Mouse (Mus musculus) limb, embryonic 15.5 days (tissue): ENCODE measurements at regions not wholly inside any gene's neighbourhood (a gene's known extent, or its start where the extent isn't known, plus 50 kb on each side); places are given as distances from the start of the nearest gene placed in this dataset.

Source experiments
- ATAC-seq: fragments of 200-750 bp; cut with Nextera tagmentation; 2 replicates; pipeline ENCODE4 v1.8.0; 2017; ENCODE audit warnings: low read depth, moderate TSS enrichment; ENCODE audit not compliant: insufficient number of reproducible peaks, low FRiP score, low TSS enrichment
- H3K27ac ChIP-seq: fragments of 300-500 bp; sonication (generic); 2 replicates; pipeline ENCODE4 v1.5.1; 2015; ENCODE audit warnings: moderate library complexity, mild to moderate bottlenecking, inconsistent platforms
- H3K27me3 ChIP-seq: fragments of 300-500 bp; sonication (generic); 2 replicates; pipeline ENCODE4 v1.6.1; 2015; ENCODE audit warnings: inconsistent platforms
- H3K36me3 ChIP-seq: fragments of 300-500 bp; sonication (generic); 2 replicates; pipeline ENCODE4 v1.6.1; 2015; ENCODE audit warnings: inconsistent platforms
- H3K4me1 ChIP-seq: fragments of 300-500 bp; sonication (generic); 2 replicates; pipeline ENCODE4 v1.6.1; 2015; ENCODE audit warnings: inconsistent platforms
- H3K4me2 ChIP-seq: fragments of 300-500 bp; sonication (generic); 2 replicates; pipeline ENCODE4 v1.6.1; 2015; ENCODE audit warnings: mild to moderate bottlenecking, inconsistent platforms
- H3K4me3 ChIP-seq: fragments of 300-500 bp; sonication (generic); 2 replicates; pipeline ENCODE4 v1.5.1; 2015; ENCODE audit warnings: mild to moderate bottlenecking, inconsistent platforms
- H3K9ac ChIP-seq: fragments of 300-500 bp; sonication (generic); 2 replicates; pipeline ENCODE4 v1.6.1; 2015; ENCODE audit warnings: inconsistent platforms
- H3K9me3 ChIP-seq: fragments of 300-500 bp; sonication (generic); 2 replicates; pipeline ENCODE4 v1.6.1; 2016; ENCODE audit warnings: inconsistent platforms
- WGBS: fragments of 180-500 bp; shearing (Covaris S2); methylation state at CpG from one replicate; pipeline ENCODE4 v1.1.7; 2015; 5-methylcytosine and 5-hydroxymethylcytosine counted together

DNA sequence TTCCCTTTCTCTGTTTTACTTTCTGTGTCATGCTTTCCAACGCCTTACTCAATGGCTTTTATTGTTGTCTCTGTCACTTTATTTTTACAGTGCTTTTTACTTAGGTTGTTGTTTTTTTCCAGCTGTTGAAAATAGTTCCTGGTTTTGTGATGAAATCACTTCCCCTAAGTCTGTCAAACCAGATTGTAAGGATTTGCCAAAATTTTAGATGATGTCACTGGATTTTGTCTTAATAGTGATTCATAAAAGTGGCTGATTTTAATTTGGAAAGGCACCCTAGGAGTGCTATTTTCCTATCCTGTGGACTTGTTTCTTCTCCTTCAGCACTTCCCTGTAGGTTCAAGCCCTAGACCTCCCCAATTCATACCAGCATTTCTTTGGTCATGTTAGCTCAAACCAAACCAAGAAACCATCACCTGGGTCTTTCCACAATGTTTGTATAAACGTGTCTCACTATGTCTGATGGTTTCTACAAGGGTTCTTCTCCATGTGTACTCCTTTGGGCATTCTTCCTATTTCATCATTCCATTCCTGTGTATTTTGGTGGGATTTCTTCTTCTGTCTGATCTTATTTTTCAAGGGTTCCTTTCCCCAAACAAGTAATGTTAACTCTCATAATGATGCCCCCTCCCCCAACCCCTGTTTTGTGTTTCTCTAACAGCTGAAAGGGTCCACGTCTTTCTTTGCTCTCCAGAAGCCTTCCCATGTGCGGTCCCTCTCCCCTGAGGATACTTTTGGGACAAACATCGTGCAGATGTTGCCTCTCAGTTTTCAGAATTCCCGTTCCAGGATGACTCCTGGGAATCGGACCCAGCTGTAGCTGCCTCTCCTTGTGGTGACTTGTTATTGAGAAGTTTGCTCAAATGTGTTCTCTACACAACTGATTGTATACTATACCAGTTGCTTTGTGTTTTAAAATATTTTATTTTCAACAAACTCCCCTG lies 89.5 kb upstream of the Dcn start:
- no peaks in the 10 kb centered on the region for H3K4me1 ChIP-seq
- H3K36me3 ChIP-seq: no peaks in the 10 kb centered on the region
- H3K4me3 ChIP-seq: no peak overlapping the region
- no peaks in the 10 kb centered on the region for H3K27me3 ChIP-seq
- no peaks in the 10 kb centered on the region for H3K9me3 ChIP-seq
- no peak overlapping the region for H3K27ac ChIP-seq
- WGBS: 63% methylated on average over 7 of the region's 7 CpGs
- no peak overlapping the region for H3K9ac ChIP-seq
- H3K4me2 ChIP-seq: no peak overlapping the region
- no peak for ATAC-seq

DNA sequence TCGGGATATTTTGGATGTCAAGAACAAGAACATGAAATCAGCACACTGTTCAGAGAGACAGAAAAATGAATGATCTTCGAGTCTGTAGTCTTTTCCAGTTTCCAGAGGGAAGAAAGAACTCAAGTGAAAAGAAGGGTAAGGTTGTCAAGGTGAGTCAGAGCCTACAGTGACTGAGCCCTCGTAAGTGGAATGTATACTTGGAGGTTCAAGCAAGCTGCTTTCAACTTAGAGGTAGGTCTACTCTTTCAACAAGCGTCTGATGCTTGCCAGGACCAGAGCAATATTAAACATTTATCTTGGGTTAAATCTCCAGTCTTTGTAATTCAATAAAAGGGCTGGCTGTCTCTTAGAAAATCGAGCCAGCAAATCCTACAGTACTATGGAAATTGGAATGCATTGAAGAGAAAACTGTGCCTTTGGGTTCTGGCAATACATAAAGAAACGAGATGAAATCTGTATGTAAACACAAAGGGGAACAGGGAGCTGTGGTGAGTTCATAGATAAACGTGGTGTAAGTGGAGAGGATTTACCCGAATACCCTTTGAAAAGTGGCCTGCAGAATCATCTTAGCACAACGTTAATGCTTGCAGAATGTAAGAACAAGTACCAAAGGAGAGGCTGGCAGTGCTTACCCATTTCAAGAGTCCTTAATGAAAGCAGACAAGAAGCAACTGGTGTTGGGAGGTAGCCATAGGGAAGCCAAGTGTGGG lies 82.2 kb upstream of the Dcn start:
- Histone ChIP-seq H3K27me3 (no peaks in the 10 kb centered on the region), H3K4me2 (no peak overlapping the region), H3K9ac (no peak overlapping the region), H3K9me3 (no peaks in the 10 kb centered on the region), H3K27ac (peak overlapping the region; percentile 69), H3K36me3 (no peaks in the 10 kb centered on the region), H3K4me3 (no peak overlapping the region), H3K4me1 (no peaks in the 10 kb centered on the region)
- 43% methylated on average over 9 of the region's 9 CpGs for WGBS
- peak; percentile 75; the same call in 1 of the 2 replicates for ATAC-seq

DNA sequence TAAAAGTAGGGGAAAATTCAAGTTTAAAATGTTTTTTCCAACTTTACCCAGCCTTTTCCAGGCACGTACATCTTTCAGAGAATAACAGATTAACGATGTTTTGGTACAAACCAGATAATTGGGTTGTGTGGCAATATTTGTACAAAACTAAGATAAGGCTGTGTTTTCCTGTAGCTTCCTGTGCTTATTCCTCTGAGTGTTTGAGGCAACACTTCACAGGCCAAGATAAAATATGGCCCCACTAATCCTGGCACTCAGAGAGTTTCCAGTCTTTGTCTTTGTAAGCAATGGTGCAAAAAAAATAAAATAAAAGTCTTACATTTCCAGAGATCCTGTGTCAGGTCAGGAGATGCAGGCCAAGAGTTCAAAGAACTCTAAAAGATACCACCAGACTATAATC lies 81.5 kb upstream of the Dcn start:
- Histone ChIP-seq H3K27ac (peak overlapping the region; percentile 69; the same call in 1 of the 2 replicates), H3K36me3 (no peaks in the 10 kb centered on the region), H3K4me1 (no peaks in the 10 kb centered on the region), H3K9ac (no peak overlapping the region), H3K27me3 (no peaks in the 10 kb centered on the region), H3K4me3 (no peak overlapping the region), H3K9me3 (no peaks in the 10 kb centered on the region), H3K4me2 (no peak overlapping the region)
- no peak for ATAC-seq
- 70% methylated on average over 2 of the region's 2 CpGs for WGBS

DNA sequence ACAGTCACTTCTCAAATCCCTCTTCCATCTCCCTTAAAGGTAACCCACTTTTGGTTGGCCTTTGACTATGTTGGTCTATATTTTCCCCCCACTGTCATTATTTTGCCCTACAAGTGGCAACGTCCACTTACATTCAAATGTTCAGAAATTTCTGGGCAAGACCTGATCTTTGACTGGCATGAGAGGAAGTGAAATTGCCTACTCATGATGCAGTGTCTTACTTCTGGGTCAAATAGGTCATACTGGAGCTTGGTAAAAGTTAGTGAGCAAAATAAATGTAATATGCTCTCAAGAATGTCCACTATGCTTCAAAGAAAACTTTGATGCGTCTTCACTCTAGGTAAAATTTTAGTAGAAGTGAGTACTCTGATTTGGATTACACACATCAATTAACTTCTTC lies 76.9 kb upstream of the Dcn start:
- H3K9me3 ChIP-seq: no peaks in the 10 kb centered on the region
- no peak for ATAC-seq

DNA sequence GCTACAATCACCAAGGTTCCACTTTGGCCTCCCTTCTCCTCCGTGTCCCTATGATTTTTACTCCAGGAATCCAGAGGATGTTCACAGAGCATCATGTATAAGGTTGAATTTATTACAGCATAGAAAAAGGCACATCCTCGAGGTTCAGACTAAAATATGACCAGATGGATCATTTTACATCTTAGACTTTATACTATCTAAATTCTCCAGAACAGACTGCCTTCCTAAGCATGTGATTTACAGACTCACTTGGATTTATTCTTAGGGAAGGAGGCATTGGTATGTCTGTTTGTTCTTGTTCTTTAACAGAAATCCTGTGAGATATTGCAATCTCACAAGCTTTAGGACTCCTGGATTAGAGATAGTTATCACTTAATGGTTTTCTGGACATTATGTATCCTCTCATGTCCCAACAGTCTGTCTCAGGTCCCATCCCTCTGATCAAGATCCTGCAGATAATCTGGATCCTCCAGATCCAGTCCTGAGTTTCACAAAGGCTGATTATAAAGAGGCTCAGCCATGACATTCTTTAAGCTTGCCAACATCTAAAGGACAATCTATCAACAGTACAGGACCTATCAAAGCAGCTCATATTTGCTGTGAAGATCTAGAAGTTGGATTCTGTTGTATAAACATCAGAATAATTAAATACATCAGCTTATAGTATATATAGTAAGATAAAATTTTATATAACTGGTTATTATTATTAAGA lies 75.2 kb upstream of the Dcn start:
- H3K9ac ChIP-seq: no peak overlapping the region
- no peaks in the 10 kb centered on the region for H3K4me1 ChIP-seq
- H3K27ac ChIP-seq: no peak overlapping the region
- no peaks in the 10 kb centered on the region for H3K9me3 ChIP-seq
- H3K36me3 ChIP-seq: no peaks in the 10 kb centered on the region
- 37% methylated on average over 2 of the region's 2 CpGs for WGBS
- no peak overlapping the region for H3K4me3 ChIP-seq
- no peaks in the 10 kb centered on the region for H3K27me3 ChIP-seq
- no peak overlapping the region for H3K4me2 ChIP-seq
- ATAC-seq: no peak

More for the DNA sequence above, 76.9 kb upstream of the Dcn start:
- no peak overlapping the region for H3K4me3 ChIP-seq
- 89% methylated on average over 2 of the region's 2 CpGs for WGBS
- no peaks in the 10 kb centered on the region for H3K27me3 ChIP-seq
- no peaks in the 10 kb centered on the region for H3K4me1 ChIP-seq
- H3K27ac ChIP-seq: no peak overlapping the region
- H3K9ac ChIP-seq: no peak overlapping the region
- H3K4me2 ChIP-seq: no peak overlapping the region
- no peaks in the 10 kb centered on the region for H3K36me3 ChIP-seq

DNA sequence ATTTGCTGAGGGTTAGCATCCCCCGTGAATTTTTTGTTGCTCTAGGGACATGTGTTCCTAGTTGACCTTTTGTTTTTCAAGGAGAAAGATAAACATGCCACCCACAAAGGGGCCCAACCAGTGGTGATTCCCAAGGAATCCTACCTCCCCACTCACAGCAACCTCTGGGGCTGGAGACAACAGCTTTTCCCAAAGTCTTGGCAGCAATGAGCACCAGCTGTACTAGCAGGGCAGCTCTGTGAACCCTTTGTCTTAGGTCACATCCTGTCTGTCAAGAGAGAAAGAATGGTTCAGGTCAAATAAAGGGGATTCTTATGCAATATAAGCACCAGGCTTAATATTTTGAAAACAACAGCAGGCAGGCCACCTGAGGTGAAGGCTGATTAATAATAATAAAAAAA lies 70.2 kb upstream of the Dcn start:
- no peak overlapping the region for H3K9ac ChIP-seq
- no peaks in the 10 kb centered on the region for H3K9me3 ChIP-seq
- no peaks in the 10 kb centered on the region for H3K4me1 ChIP-seq
- H3K4me2 ChIP-seq: no peak overlapping the region
- no peaks in the 10 kb centered on the region for H3K36me3 ChIP-seq
- ATAC-seq: no peak
- 33% methylated on average over 1 of the region's 1 CpGs for WGBS
- no peak overlapping the region for H3K27ac ChIP-seq
- no peaks in the 10 kb centered on the region for H3K27me3 ChIP-seq
- no peak overlapping the region for H3K4me3 ChIP-seq

DNA sequence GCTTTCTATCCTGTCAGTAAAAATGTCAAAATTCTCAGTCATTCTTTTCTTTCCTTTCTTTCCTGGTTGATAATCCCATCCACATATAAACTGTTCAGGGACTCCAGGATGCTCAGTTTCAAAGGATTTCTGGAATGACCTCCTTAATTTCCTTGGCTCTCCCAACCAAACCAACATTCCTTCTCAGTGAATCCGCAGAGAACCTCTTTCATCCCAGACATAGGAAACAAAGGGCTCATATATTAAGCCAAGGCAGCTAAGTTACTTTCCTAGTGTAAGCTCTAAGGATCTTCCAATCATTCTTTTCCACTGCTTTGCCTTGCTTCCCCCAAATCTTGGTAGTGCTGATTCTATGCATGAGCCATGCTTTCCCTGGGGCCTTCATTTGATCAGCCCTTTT lies 69.5 kb upstream of the Dcn start:
- WGBS: 68% methylated on average over 1 of the region's 1 CpGs
- H3K36me3 ChIP-seq: no peaks in the 10 kb centered on the region
- H3K27me3 ChIP-seq: no peaks in the 10 kb centered on the region
- no peak for ATAC-seq
- no peak overlapping the region for H3K27ac ChIP-seq
- no peaks in the 10 kb centered on the region for H3K4me1 ChIP-seq
- no peak overlapping the region for H3K4me2 ChIP-seq
- H3K4me3 ChIP-seq: no peak overlapping the region
- no peak overlapping the region for H3K9ac ChIP-seq
- no peaks in the 10 kb centered on the region for H3K9me3 ChIP-seq

DNA sequence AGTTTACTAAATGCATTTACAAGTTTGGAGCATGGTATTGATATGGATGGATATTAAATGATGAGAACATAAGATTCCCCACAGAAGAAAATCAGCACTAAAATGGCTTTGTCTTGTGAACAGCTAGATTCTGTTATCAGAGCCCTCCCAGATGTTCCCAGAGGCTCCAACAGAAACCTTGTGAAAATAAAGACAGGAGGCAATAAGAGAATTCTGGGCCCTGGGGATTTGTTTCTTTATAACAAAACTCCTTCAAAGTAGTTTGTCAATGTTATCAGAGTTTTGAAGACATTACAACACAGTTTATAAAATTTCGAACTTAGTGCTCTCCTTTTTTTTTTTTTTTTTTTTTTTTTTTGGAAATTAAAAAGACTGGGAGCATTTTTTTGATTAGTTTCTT lies 56.8 kb upstream of the Dcn start:
- 54% methylated on average over 1 of the region's 1 CpGs for WGBS
- H3K36me3 ChIP-seq: no peaks in the 10 kb centered on the region
- H3K4me3 ChIP-seq: no peak overlapping the region
- no peaks in the 10 kb centered on the region for H3K27me3 ChIP-seq
- H3K9ac ChIP-seq: no peak overlapping the region
- H3K9me3 ChIP-seq: no peaks in the 10 kb centered on the region
- H3K4me1 ChIP-seq: no peaks in the 10 kb centered on the region
- ATAC-seq: no peak
- 0 out of 2 replicates have a peak overlapping the region, but pooled peaks have one; percentile 17 for H3K27ac ChIP-seq
- no peak overlapping the region for H3K4me2 ChIP-seq

DNA sequence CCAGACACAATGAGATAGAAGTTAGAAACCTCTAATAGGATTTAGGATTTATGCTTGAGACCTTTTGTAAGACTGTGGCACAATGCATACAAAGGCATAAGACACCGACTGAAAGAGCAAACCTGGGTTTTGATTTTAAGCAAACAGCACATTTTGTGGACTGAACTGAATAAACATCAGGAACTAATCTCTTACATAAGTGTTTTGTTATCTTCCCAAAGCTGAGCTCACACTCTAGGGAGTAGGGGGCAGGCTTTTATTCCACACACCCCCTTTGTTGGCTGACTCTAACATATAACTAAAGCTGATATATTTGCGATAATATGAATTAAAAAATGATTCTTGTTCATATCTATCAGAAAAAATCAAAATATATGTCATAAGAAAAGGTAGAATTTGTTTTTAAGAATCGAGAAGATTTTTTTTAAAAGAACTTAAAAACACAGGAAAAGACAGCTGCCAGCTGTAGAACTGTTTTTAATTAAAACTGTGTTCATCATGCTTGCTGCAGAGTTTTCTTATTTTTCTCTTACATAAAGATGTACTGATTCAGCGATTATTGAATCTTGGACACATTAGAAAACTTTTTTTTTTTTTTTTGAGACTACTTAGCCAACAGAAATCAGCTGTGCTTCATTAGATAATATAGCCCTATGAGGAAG lies 56.2 kb upstream of the Dcn start:
- Histone ChIP-seq H3K36me3 (no peaks in the 10 kb centered on the region), H3K4me2 (no peak overlapping the region), H3K4me3 (no peak overlapping the region), H3K4me1 (no peaks in the 10 kb centered on the region), H3K27ac (peak overlapping the region; percentile 44; the same call in 1 of the 2 replicates), H3K27me3 (no peaks in the 10 kb centered on the region), H3K9ac (no peak overlapping the region), H3K9me3 (no peaks in the 10 kb centered on the region)
- WGBS: 52% methylated on average over 4 of the region's 4 CpGs
- no peak for ATAC-seq
